Mouse (Mus musculus): ENCODE measurements around the gene Wdr26. TPM values are rescaled to one million over a fixed set of nuclear protein-coding genes. Genes with fewer than 3 reads are reported as not detected.

Wdr26 gene
- total RNA-seq, 2 experiments from 2014 or later: 109 to 116 TPM

DNA sequence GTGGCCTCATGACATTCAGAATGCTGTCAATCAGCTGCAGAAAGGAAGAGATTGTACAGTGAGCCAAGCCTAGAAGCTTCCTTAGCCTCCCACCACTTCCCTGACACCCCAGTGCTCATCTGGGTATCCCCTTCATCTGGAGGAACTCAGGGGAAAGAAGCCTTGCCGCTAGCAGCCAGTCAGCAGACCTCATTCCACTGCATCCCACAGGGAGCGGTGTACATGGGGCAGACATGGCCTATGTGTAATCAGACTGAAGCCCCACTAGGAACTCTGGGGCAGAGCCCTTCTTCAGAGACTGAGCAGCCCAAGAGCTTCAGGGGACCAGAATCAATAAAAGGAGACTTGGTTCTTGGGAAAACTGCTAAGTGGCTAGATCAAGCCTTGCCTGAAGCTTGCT is 33.3 kb upstream of the Wdr26 start:
- DNase-seq (ENCODE audit: extremely low spot score in 1 of 2, low spot score in 1 of 2): no peak

DNA sequence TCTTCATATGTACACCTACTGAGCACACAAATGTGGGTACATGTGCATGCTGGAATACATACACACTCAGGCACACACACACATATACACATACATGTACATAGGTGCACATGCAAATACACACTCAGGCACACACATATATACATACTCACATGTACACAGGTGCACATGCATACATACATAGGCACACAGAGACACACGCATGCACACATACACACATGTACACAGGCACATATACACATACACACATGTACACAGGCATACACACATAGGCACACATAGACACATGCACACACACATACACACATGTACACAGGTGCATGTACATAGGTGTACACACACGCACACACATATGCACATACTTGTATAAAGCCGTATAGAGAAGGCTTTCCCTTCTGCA is 29.4 kb upstream of the Wdr26 start:
- no peak for DNase-seq (ENCODE audit: extremely low spot score in 1 of 2, low spot score in 1 of 2)

DNA sequence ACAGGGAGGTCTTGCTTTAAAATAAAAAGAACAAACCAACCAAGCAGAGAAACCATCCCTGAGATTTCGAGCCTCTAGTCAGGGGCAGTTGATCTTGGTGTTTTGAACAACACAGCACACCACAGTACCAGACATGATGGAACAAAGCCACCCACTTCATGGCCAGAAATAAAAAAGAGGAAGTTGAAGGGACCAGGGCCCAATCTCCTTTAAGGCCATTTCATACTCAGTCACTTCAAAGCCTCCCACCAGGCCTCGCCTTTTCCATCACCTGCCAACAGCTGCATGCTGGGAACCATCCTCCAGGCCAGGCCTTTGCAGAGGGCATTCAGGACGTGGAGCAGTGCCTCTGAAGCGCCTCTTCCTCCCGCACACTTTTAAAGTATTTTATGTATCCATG is 25.5 kb upstream of the Wdr26 start:
- no peak for DNase-seq (ENCODE audit: extremely low spot score in 1 of 2, low spot score in 1 of 2)

DNA sequence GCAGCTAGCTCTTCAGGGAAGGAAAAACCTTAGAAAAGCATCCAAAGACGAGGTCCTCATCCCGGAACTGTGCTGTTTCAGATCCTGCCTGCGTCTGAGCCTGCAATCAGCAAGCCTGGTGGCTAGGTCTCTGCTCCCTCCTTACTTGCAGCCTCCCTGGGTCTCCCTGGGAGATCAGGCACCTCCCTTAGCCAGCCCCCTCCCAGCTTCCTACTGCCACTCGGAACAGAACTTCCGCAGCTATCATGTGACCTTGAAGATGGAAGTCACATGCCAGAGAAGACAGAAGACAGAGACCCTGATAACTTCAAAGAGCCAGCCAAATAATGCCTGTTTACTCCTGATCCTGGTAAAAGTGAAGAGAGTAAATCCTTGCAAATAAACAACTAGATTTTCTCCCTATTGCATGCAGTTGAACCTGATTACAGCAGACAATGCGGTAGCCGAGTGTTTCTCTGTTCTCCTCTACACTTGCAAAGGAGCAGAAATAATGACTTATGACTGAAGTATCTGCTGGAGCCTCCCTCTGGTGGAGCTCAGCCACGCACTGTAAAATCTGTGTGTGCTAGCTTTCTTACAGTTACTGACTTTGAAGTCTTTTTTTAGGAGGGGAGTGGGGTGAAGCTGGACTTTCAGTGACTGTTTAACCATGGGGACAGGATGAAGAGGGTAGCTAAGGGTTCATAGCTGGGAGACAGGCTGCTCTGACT is 22.7 kb upstream of the Wdr26 start:
- no peak for DNase-seq (ENCODE audit: extremely low spot score in 1 of 2, low spot score in 1 of 2)

DNA sequence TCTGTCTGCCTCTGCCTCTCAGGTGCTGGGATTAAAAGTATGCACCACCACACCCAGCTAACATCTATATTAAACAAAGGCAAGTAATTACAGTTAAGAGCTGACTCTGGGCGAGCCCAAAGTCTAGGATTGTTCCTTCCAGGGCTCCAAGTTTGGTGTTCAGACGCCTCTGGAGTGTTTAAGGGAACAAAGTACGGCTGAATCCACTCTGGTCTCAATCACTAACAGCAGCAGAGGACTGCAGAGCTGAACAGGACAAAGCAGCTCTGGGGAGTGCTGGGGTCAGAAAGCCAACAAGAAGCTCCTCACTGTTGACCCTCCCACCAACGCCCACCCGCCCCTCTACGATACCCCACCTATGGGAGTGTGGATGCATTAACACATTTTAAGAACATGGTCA is 21.9 kb upstream of the Wdr26 start:
- DNase-seq (ENCODE audit: extremely low spot score in 1 of 2, low spot score in 1 of 2): no peak

DNA sequence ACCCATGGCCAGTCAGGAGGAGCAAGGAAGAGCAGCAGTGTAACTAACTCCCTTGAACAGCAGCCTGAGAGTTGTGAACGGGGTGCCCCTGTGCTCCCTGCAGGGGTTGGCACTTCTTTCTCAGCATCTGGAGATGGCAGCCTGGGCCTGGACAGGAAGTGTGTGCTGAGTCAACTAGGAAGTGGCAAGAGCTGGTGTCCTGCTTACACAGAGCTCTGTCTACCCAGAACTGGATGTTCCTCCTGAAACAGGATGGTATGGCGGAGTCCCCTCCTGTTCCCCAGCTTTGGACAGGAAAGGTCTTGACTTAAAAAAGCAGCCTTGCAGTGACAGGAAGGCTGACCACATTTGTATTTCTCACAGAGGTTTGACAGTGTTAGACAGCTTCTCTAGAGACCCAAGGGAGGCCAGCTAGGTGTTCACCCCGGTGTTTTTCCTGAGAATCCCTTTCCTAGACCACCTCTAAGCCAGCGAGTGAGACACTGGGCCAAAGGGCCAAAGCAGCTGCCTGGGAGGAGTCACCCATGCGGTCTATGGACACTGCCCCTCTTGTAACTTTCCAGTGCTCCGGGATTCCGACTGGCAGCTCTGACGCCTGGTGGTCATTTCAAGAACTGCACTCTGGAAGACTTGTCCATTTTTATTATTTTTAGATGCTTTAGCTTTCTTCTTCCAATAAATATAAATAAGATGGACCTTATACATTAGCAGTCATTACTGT is 20.7 kb upstream of the Wdr26 start:
- peak; percentile 37 to 68 for DNase-seq (ENCODE audit: extremely low spot score in 1 of 2, low spot score in 1 of 2)

DNA sequence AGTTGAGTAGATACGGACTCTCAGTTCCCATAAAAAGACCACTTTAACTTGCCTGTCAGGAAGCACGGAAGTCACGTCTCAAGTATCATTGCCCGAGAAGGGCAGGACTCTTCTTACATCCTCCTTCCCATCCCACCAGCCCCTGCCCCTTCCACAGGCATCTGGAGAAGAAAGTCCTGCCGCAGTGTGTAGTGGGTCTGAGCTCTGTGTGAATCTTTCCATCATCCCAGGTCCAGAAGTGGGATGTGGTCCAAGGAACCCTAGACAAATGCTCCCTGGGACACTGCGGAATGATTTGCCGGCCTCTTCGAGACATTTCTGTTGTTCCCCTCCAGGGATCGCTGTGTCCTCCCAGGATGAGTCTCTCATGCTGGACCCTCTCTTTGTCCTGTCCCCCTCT is 20.0 kb upstream of the Wdr26 start:
- DNase-seq (ENCODE audit: extremely low spot score in 1 of 2, low spot score in 1 of 2): no peak

DNA sequence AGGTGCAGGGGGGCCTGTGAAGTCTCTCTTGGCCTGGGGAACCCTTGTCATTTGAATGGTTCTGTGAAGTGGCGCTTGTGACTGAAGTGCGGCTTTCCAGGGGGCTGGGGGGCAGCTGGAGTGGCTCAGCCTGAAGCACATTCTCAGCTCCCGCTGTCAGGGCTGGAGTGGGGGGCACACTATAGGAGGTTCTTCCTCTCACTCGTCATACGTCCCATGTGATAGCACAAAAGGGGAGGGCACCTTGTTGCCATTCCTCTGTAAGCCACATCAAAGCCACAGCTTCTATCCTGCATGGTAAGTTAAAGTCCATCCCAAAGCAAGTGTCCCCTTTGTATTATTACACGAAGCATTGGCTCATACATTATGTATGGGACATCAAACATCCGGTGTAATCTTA is 19.5 kb upstream of the Wdr26 start:
- no peak for DNase-seq (ENCODE audit: extremely low spot score in 1 of 2, low spot score in 1 of 2)

DNA sequence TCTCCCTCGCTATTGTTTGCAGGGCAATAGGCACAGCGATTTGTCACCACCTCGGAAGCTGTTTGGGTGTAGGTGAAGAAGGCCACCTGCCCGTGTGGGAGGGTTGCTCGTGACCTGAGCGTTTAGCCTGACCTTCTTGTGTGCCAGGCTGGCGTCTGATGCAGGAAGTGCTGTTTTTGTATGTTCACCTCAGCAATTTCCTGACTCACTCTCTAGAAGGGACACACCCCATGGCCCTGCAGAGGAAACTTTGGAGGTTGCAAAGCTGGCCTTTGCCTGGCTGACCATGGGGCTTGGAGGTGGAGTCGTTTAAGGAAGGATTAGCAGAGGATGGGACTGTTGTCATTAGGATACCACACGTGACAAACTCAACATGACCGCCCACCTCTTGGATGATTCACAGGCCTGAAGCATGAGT is 18.9 kb upstream of the Wdr26 start:
- DNase-seq (ENCODE audit: extremely low spot score in 1 of 2, low spot score in 1 of 2): no peak

DNA sequence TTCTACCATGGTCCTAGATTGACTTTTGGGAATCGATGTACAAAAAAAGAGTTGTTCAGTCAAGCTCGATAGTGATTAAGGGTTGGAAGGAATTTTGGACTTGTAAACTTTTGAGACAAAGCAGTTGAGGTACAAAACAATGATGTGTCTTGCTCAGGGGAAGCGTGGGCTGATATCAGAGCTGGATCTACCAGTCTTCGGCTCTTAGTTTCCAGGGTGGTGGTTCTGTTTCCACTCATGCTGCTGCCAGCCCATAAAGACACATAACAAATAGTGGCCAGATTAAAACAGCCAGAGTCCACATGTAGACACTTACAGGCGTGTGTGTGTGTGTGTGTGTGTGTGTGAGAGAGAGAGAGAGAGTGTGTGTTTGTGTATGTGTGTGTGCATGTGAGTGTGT is 17.2 kb upstream of the Wdr26 start:
- no peak for DNase-seq (ENCODE audit: extremely low spot score in 1 of 2, low spot score in 1 of 2)

DNA sequence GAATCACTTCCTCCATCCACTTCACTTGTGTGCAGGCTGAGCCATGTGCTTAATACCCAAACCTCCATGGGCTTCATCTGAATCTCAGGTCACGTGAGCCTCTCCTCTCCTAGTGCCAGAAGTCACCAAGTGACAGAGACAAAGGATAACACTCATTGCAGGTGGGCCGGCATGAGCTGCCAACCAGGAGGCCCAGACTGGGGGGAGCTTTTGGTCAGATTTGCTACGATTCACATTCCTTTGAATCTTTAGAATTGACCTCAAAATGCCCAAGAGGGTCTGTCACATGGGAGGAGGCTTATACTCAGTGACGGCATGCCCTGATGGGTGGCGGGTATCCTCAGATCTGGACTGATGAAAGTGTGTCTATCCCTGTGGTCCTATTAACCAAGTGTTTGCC is 16.8 kb upstream of the Wdr26 start:
- no peak for DNase-seq (ENCODE audit: extremely low spot score in 1 of 2, low spot score in 1 of 2)

DNA sequence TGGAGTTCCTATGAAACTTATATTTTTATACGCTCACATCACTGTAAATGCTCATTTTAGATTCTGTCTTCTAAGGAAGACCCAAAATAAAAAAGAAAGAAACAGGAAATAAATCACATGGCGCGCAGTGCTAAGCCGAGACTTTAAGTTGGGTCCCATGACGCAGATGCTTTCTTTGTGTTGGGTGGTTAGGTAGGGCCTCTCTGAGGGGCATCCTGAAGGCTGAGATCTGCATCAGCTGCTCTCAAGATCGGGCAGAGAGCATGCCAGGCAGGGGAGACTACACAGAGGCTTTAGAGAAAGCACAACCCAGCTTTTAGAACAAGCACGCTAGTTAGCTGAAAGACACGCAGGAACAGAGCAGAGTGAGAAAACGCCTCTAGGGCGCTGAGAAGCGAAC is 16.0 kb upstream of the Wdr26 start:
- DNase-seq (ENCODE audit: extremely low spot score in 1 of 2, low spot score in 1 of 2): no peak

DNA sequence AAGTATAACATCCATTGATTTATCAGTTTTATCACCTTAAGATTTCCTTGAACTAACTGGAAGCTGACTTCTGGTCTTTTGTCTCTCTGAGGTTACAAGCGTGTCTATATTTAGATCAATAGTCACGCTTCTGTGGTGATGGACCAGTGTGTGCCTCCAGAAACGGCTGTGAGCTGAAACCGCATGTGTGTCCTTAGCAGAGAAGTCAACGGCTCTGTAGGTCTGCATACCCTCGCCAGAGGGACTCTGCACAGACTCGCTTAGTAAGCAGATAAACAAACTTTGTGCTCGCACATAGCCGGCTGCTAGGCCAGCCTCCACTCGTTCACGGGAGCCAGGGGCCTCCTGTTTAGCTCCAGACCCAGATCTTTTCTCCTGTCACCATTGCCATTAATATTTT is 15.0 kb upstream of the Wdr26 start:
- DNase-seq (ENCODE audit: extremely low spot score in 1 of 2, low spot score in 1 of 2): no peak

DNA sequence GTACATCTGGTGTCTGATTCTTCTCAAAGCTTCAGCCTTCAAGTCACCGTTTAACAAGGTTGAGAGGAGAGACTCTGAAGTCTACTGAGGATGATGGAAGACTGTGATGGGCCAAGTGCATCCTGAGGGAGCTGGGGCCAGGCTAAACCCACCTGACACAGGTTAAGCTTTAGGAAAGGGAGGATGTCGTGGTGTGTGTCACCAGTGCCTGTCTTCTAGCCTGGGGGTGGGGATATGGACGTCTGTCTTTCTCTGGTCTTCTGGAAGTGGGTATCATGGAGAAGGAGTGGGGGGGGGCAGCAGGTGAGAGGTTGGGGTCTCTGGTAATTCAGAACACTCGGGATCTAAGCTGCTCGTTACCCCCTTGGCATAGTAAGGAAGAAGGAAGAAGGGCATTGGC is 13.5 kb upstream of the Wdr26 start:
- no peak for DNase-seq (ENCODE audit: extremely low spot score in 1 of 2, low spot score in 1 of 2)

DNA sequence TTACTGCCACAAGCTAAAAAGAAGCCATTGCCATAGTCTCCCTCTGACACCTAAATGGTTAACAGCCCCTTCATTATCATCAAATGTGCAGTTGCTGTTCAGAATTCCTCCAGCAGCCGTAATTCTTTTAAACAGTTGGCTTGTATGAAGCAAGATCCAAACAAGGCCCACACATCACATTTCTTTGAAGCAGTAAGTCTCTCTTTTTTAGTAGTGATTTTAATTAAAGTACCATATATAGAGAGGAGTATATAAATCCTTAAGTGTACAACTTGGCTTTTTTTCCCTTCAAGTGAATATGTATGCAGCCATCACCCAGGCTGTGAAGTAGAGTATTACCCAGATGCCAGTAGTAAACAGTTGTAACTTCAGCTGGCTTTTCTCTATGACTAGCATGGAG is 10.2 kb upstream of the Wdr26 start:
- DNase-seq (ENCODE audit: extremely low spot score in 1 of 2, low spot score in 1 of 2): no peak

DNA sequence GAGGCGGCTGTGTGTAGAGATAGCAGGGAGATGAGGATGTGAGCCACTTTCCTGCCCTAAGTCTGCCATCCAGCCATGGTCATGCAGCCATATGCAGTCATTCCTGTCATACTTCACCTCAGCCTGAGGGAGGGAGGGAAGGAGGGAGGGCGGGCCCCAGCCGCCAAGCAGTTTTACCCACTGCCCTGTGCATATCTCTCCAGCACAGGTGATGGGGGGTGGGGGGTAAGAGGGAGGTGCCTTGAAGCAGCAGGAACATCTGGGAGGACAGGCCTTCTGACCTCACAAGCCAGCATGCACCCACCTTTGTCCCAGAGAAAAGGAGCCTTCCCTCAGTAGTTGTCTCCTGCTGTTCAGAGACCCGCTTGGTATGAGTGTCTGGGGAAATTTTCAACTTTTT is 4.5 kb upstream of the Wdr26 start:
- DNase-seq (ENCODE audit: extremely low spot score in 1 of 2, low spot score in 1 of 2): no peak

DNA sequence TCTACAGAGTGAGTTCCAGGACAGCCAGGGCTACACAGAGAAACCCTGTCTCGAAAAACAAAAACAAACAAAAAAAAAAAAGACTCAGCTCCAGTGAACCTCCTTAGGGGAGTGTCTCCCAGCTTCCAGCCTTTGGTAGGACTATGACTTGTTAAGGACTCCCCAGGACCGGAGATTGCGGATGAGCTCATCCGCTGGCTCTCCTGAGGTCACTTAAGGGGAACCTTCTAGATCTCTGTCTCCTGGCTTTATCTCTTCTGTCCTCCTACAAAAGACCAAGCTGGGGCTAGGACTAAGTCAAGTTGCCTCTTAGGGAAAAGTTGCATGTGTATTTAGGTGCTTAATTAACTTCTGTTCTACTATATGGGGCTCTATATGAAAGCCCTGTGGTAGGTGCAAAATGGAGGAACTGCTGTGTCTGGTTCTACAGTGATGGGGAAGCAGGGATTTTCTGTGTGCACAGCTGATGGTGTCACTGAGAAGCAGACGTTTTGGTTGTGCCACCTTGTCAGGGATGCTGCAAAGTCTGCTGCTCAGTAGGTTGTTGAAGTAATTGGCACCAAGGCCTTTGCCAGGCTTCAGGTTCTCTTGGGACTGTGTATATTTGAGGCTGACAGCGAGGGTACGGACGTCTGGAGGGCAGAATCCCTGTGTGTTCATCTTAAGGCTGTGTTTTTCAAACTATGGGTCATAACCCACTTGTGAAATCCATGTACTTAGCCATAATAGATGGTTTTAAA is 2.7 kb upstream of the Wdr26 start:
- DNase-seq (ENCODE audit: extremely low spot score in 1 of 2, low spot score in 1 of 2): no peak

DNA sequence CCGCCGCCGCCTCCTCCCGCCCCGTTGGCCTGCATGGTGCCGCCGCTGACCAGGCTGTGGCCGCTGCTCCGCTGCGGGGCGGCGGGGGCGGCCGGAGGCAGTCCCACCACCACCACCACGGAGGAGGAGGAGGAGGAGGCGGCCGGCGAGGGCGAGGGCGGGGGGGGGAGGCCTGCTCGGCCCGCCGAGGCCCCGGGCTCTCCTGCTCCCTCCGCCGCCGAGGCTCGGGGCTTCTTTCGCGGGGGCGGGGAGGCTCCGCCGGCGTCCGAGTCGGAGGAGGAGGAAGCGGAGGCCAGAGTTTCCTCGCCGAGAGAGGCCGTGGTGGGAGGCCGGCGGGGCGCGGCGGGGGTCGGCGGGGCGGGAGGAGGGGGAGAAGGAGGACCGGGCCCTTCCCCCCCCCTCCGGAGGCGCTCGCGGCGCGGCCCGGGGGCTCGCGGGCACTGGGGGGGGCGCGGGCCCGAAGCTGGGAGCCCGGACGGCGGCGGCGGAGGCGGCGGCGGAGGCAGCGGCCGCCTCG is 340 bp downstream of the Wdr26 start:
- peak; percentile 19 for DNase-seq (ENCODE audit: extremely low spot score in 1 of 2, low spot score in 1 of 2)

DNA sequence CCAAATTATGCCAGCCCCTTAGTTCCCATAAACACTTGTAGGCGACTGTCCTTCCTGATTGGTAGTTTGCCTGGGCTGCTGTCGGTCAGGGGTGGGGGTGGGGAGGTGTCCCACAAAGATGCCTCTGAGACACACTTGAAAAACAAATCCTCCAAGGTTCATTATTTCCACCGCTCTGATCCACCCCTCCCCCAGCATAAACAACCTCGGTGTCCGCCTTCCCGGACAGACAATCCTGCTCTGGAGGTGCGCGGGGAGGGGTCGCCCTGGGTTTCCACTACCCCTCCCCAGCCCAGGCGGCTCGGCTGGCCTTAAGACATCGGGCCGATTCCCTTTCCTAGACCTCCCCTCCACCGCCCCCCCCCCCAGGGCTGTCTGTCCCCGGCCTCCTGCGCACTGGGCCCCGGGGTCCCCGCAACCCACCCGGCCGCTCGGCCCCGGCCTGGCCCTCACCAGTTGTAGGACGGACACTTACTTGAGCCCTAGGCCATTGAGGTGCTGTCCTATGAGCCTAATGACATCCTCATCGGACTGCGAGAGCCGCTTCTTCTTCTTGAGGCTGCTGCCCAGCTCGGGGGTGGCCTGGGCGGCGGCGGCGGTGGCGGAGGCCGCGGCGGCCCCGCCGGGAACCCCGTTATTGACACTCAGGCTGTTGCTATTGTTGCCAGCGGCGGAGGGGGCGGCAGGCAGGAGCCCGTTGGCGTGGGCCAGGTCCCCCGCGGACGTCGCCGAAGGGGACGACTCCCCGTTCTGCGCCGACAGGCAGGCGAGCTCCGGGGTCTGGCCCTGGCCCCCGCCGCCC is 999 bp downstream of the Wdr26 start:
- DNase-seq (ENCODE audit: extremely low spot score in 1 of 2, low spot score in 1 of 2): peak; percentile 19 to 28

DNA sequence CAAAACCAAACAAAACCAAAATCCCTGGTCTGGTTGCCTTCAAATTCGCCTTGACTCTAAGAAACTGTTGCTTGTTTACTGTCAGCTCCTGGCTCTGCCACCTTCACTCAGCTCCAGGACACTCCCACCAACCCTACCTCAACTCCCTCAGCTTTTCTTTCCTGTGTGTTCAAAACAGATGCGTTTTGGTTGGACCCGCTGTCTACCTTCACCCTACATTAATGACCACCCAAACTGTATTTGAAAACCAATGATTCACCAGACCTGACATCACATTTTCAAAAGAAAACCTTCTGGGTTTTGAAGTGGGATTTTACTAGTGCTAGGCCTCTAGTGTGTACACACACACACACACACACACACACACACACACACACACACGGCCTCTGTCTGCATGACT is 1.7 kb downstream of the Wdr26 start:
- no peak for DNase-seq (ENCODE audit: extremely low spot score in 1 of 2, low spot score in 1 of 2)

DNA sequence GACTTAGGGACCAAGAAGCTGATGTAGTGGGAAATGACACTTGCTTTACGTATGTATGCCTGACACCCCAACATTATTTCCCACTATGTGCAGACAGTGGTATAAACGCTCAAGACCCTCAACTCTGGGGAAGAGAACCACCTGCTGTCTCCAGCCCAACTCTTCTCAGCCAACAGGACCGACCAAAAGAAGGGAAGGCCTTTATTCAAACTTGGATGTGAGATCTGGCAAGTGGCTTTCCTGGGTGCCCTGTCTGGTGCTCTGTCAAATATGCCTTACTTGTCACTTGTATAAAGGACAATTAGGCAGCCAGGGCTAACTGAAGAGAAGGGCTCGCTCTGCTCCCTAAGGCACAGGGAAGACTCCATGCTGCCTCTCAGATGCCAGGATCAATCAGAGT is 12.4 kb downstream of the Wdr26 start:
- no peak for DNase-seq (ENCODE audit: extremely low spot score in 1 of 2, low spot score in 1 of 2)

All from layer of hippocampus, postnatal 25 days (tissue).